ENCODE assay signal across 20 mouse cellular contexts in the genomic region with DNA sequence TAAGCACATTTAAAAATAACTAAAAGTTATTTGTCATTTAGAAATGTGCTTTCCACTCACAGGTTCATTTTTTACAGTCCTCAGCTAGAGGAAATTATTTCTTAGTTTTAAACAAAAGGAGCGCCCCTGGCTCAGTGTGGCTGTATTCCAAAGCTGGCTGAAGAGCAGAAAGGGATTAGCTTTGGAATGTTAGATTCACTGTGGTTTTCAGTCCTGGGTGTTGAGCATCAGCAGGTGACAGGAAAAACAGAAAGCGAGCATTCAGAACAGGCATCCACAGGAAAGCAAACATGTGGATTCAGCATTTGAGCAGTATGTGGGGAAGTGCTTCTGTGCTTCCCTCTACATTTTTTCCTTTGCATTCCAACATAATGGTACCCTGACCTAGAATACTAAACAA. TPM values are rescaled to one million over a fixed set of nuclear protein-coding genes. Genes with fewer than 3 reads are reported as not detected.
DNase-seq lines count a peak whose midpoint lies in the region; ATAC-seq and TF ChIP-seq lines count a peak whose summit lies in the region.
"Had no signal": no experiment of that assay in that cellular context is flagged by ENCODE, and none has a peak within 500 bp of the region (broad histone marks: within the 10 kb centered on the region; RNA-seq: fewer than 3 reads in every experiment).

No protein-coding gene starts in this region.

- WGBS in forebrain, embryonic 14.5 days, result 27% methylated on average over 2 of the region's 2 CpGs
- WGBS in forebrain, embryonic 10.5 days, result 26% methylated on average over 2 of the region's 2 CpGs
- WGBS in midbrain, embryonic 12.5 days, result 20% methylated on average over 2 of the region's 2 CpGs
- WGBS in midbrain, embryonic 15.5 days, result 27% methylated on average over 2 of the region's 2 CpGs
- WGBS in midbrain, embryonic 14.5 days, result 27% methylated on average over 2 of the region's 2 CpGs

- no peak overlapping the region for H3K4me3 ChIP-seq in forebrain, embryonic 14.5 days (ENCODE audit: low read depth, low read length)
- no peak overlapping the region for H3K4me3 ChIP-seq in forebrain, embryonic 10.5 days
- H3K4me3 ChIP-seq in midbrain, embryonic 12.5 days, result no peak overlapping the region
- no peak overlapping the region for H3K4me3 ChIP-seq in midbrain, embryonic 15.5 days
- H3K4me3 ChIP-seq in midbrain, embryonic 14.5 days (replicated peaks; ENCODE audit: low read depth, low read length), result no peak overlapping the region
- H3K4me3 ChIP-seq: embryonic facial prominence, embryonic 13.5 days; heart, embryonic 13.5 days; hindbrain, embryonic 15.5 days had no signal

- TF ChIP-seq CTCF in Patski (IDR thresholded peaks at IDR 0.05), result no peak

- H3K4me1 ChIP-seq in forebrain, embryonic 14.5 days (ENCODE audit: control insufficient read depth, insufficient read depth, low read length), result peaks cover 2% of the 10 kb centered on the region; the same call in 1 of the 2 replicates
- H3K4me1 ChIP-seq in forebrain, embryonic 10.5 days, result peaks cover 9% of the 10 kb centered on the region; the same call in 1 of the 2 replicates
- 0 out of 2 replicates have a peak, but pooled peaks cover 2% of the 10 kb centered on the region for H3K4me1 ChIP-seq in midbrain, embryonic 12.5 days
- no peaks in the 10 kb centered on the region for H3K4me1 ChIP-seq in midbrain, embryonic 15.5 days
- no peaks in the 10 kb centered on the region for H3K4me1 ChIP-seq in midbrain, embryonic 14.5 days (ENCODE audit: control insufficient read depth, insufficient read depth, low read length)
- H3K4me1 ChIP-seq: heart, embryonic 13.5 days; hindbrain, embryonic 15.5 days had no signal

- POLR2A ChIA-PET in Patski (lab: Charles Lee), result no interaction called here

- CTCF ChIA-PET in Patski (lab: Charles Lee), result interaction anchor here (1.7 kb wide), 1 partner anchor 10 kb away, joined by 10 read pairs; a partner anchor contains a TSS

- H3K36me3 ChIP-seq in forebrain, embryonic 14.5 days (ENCODE audit: control insufficient read depth, insufficient read depth, low read length), result no peaks in the 10 kb centered on the region
- no peaks in the 10 kb centered on the region for H3K36me3 ChIP-seq in forebrain, embryonic 10.5 days (replicated peaks)
- H3K36me3 ChIP-seq in midbrain, embryonic 12.5 days, result no peaks in the 10 kb centered on the region
- H3K36me3 ChIP-seq in midbrain, embryonic 15.5 days (replicated peaks), result no peaks in the 10 kb centered on the region
- H3K36me3 ChIP-seq in midbrain, embryonic 14.5 days (ENCODE audit: control insufficient read depth, insufficient read depth, low read length), result no peaks in the 10 kb centered on the region
- H3K36me3 ChIP-seq: embryonic facial prominence, embryonic 13.5 days; heart, embryonic 13.5 days; hindbrain, embryonic 15.5 days had no signal

- peak; percentile 11 for DNase-seq in forebrain, embryonic 14.5 days (ENCODE audit: low spot score)
- DNase-seq in forebrain, embryonic 10.5 days (ENCODE audit: extremely low spot score, low spot score), result no peak
- peak; percentile 65 for DNase-seq in Patski (ENCODE audit: low read depth, low spot score)
- peak; percentile 41 for DNase-seq in midbrain, embryonic 14.5 days
- DNase-seq in kidney, postnatal 10 days, result no peak
- DNase-seq: adrenal gland, postnatal 10 days; cerebellum, adult 11-12 months; cerebellum, adult 9-10 months; cerebellum, postnatal 25 days; gastrocnemius, postnatal 36 days; heart, adult 11 months; heart, postnatal 36 days had no signal

- no peak overlapping the region for H3K9ac ChIP-seq in forebrain, embryonic 14.5 days (ENCODE audit: low read length)
- no peak overlapping the region for H3K9ac ChIP-seq in midbrain, embryonic 12.5 days (replicated peaks)
- H3K9ac ChIP-seq in midbrain, embryonic 15.5 days, result no peak overlapping the region
- no peak overlapping the region for H3K9ac ChIP-seq in midbrain, embryonic 14.5 days (replicated peaks; ENCODE audit: low read length)
- H3K9ac ChIP-seq: embryonic facial prominence, embryonic 13.5 days; heart, embryonic 13.5 days; hindbrain, embryonic 15.5 days had no signal

- H3K9me3 ChIP-seq in forebrain, embryonic 14.5 days (replicated peaks; ENCODE audit: control insufficient read depth, low read length), result no peaks in the 10 kb centered on the region
- no peaks in the 10 kb centered on the region for H3K9me3 ChIP-seq in forebrain, embryonic 10.5 days
- H3K9me3 ChIP-seq in midbrain, embryonic 12.5 days, result no peaks in the 10 kb centered on the region
- no peaks in the 10 kb centered on the region for H3K9me3 ChIP-seq in midbrain, embryonic 15.5 days
- no peaks in the 10 kb centered on the region for H3K9me3 ChIP-seq in midbrain, embryonic 14.5 days (ENCODE audit: control insufficient read depth, low read length)
- H3K9me3 ChIP-seq: embryonic facial prominence, embryonic 13.5 days; heart, embryonic 13.5 days; hindbrain, embryonic 15.5 days had no signal

- in situ Hi-C loops in Patski (cut with MboI; ENCODE audit: low pct_unique_long_range_greater_than_20kb), result no loop called here

- no peaks in the 10 kb centered on the region for H3K27me3 ChIP-seq in forebrain, embryonic 14.5 days (replicated peaks; ENCODE audit: control insufficient read depth, insufficient read depth, low read length)
- H3K27me3 ChIP-seq in forebrain, embryonic 10.5 days (ENCODE audit: poor library complexity, severe bottlenecking), result no peaks in the 10 kb centered on the region
- H3K27me3 ChIP-seq in midbrain, embryonic 12.5 days, result no peaks in the 10 kb centered on the region
- no peaks in the 10 kb centered on the region for H3K27me3 ChIP-seq in midbrain, embryonic 15.5 days (replicated peaks)
- H3K27me3 ChIP-seq in Patski, result no peaks in the 10 kb centered on the region
- H3K27me3 ChIP-seq in midbrain, embryonic 14.5 days (ENCODE audit: control insufficient read depth, insufficient read depth, low read length), result no peaks in the 10 kb centered on the region
- H3K27me3 ChIP-seq: CH12.LX; embryonic facial prominence, embryonic 13.5 days; heart, embryonic 13.5 days; hindbrain, embryonic 15.5 days had no signal

- H3K27ac ChIP-seq in forebrain, embryonic 14.5 days (ENCODE audit: low read depth, low read length), result no peak overlapping the region
- no peak overlapping the region for H3K27ac ChIP-seq in forebrain, embryonic 10.5 days
- H3K27ac ChIP-seq in midbrain, embryonic 12.5 days (replicated peaks), result no peak overlapping the region
- no peak overlapping the region for H3K27ac ChIP-seq in midbrain, embryonic 15.5 days
- no peak overlapping the region for H3K27ac ChIP-seq in midbrain, embryonic 14.5 days (replicated peaks; ENCODE audit: low read depth, low read length)
- H3K27ac ChIP-seq: embryonic facial prominence, embryonic 13.5 days; heart, embryonic 13.5 days; hindbrain, embryonic 15.5 days had no signal

- no peak for ATAC-seq in forebrain, embryonic 14.5 days
- ATAC-seq in midbrain, embryonic 12.5 days (ENCODE audit: low FRiP score, low read depth), result peak; percentile 47; the same call in 1 of the 2 replicates
- ATAC-seq in midbrain, embryonic 15.5 days (replicated peaks), result no peak
- peak; percentile 95 for ATAC-seq in Patski
- ATAC-seq in midbrain, embryonic 14.5 days (ENCODE audit: low FRiP score, low TSS enrichment), result no peak
- ATAC-seq: forebrain, embryonic 16.5 days had no signal

- no peak overlapping the region for H3K4me2 ChIP-seq in forebrain, embryonic 14.5 days (ENCODE audit: low read length)
- no peak overlapping the region for H3K4me2 ChIP-seq in midbrain, embryonic 12.5 days (replicated peaks)
- no peak overlapping the region for H3K4me2 ChIP-seq in midbrain, embryonic 15.5 days
- no peak overlapping the region for H3K4me2 ChIP-seq in midbrain, embryonic 14.5 days (ENCODE audit: low read length)
- H3K4me2 ChIP-seq: embryonic facial prominence, embryonic 13.5 days; heart, embryonic 13.5 days; hindbrain, embryonic 15.5 days had no signal

RNA-seq across cellular contexts. Expression of a gene that starts 10.2 kb away (rescaled TPM):
- polyA plus RNA-seq in forebrain, embryonic 14.5 days (2014; fragmentation: Nextera tagmentation; extraction: Ambion mirVana), result 1.4 and 2.4 TPM in 2 replicates
- polyA plus RNA-seq in forebrain, embryonic 10.5 days (2016; fragmentation: Nextera tagmentation; extraction: Ambion mirVana), result 0.43 and 1.2 TPM in 2 replicates
- 5.4 and 6.3 TPM in 2 replicates for polyA plus RNA-seq in midbrain, embryonic 12.5 days (2016; fragmentation: Nextera tagmentation; extraction: Ambion mirVana)
- polyA plus RNA-seq in midbrain, embryonic 15.5 days (2015; fragmentation: Nextera tagmentation; extraction: Ambion mirVana), result 2.8 and 3.1 TPM in 2 replicates
- not detected for polyA plus RNA-seq in Patski (2021)
- 1.5 and 2.4 TPM in 2 replicates for polyA plus RNA-seq in midbrain, embryonic 14.5 days (2014; fragmentation: Nextera tagmentation; extraction: Ambion mirVana)

RNA-seq across cellular contexts. Expression of a gene that starts 58.8 kb away (rescaled TPM):
- 0.04 TPM in 1 of 2 replicates, not detected in the other for polyA plus RNA-seq in forebrain, embryonic 14.5 days (2014; fragmentation: Nextera tagmentation; extraction: Ambion mirVana)
- not detected in 2 replicates for polyA plus RNA-seq in forebrain, embryonic 10.5 days (2016; fragmentation: Nextera tagmentation; extraction: Ambion mirVana)
- 0.08 TPM in 1 of 2 replicates, not detected in the other for polyA plus RNA-seq in midbrain, embryonic 12.5 days (2016; fragmentation: Nextera tagmentation; extraction: Ambion mirVana)
- polyA plus RNA-seq in midbrain, embryonic 15.5 days (2015; fragmentation: Nextera tagmentation; extraction: Ambion mirVana), result 0.14 and 0.89 TPM in 2 replicates
- polyA plus RNA-seq in Patski (2021), result not detected
- 0.11 and 0.35 TPM in 2 replicates for polyA plus RNA-seq in midbrain, embryonic 14.5 days (2014; fragmentation: Nextera tagmentation; extraction: Ambion mirVana)
- polyA plus RNA-seq: heart, embryonic 13.5 days; hindbrain, embryonic 11.5 days had no signal

Comparison
In these comparisons a context has a peak if more than half of its experiments do, and no peak if none do; other contexts are left out.
1. ATAC-seq: peak in midbrain, embryonic 12.5 days (single experiment) and Patski (single experiment); none in forebrain, embryonic 14.5 days (single experiment), midbrain, embryonic 15.5 days (single experiment) and midbrain, embryonic 14.5 days (single experiment).
2. DNase-seq: peak in forebrain, embryonic 14.5 days (single experiment), Patski (single experiment) and midbrain, embryonic 14.5 days (single experiment); none in forebrain, embryonic 10.5 days (single experiment) and kidney, postnatal 10 days (single experiment).